Mouse (Mus musculus) heart, postnatal 10 days (tissue): ENCODE measurements around the gene Vmn2r49. TPM values are rescaled to one million over a fixed set of nuclear protein-coding genes. Genes with fewer than 3 reads are reported as not detected.
"Not testable (repeated sequence)": the region's sequence is repeated elsewhere in the genome, so short reads cannot be mapped to it uniquely, and the experiment has no call there.

Experiments
- DNase-seq, 2 experiments: peaks; one replicate each; pipeline ENCODE4 v3.0.0; 2021
- intact Hi-C: fragments of 180-260 bp; cut with DNase I; formaldehyde crosslinking; loops from one replicate; pipeline ENCODE4 v1.15.1; 2025
- total RNA-seq, 2 experiments: library from RNA; stranded (reverse); gene quantifications; 2 replicates each; pipeline ENCODE4 v1.2.3; 2021

The Vmn2r49 gene
- total RNA-seq: not detected

DNA sequence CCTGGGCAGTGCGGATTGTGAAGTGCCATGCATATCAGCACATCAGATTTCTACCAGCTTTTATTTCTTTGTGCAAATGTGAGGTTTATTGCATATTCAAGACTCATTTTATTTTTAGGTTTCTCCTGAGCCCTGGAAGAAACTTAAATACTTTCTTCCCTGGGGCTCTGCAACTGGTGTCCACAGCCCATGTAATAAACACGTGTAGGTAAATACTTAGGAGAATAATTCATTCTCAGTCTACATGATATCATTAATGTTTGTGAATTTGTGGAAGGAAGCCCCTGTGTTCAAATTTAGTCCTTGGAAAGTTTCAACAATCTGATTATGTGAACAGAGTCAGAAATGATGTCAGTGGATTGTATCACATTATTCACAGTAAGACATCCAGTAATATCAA, at the start of gene Vmn2r49:
TSS of gene Vmn2r49 (minus strand) at position 101 of the 400 bp plus-strand sequence.
- DNase-seq, intact Hi-C loops: not testable (repeated sequence)

DNA sequence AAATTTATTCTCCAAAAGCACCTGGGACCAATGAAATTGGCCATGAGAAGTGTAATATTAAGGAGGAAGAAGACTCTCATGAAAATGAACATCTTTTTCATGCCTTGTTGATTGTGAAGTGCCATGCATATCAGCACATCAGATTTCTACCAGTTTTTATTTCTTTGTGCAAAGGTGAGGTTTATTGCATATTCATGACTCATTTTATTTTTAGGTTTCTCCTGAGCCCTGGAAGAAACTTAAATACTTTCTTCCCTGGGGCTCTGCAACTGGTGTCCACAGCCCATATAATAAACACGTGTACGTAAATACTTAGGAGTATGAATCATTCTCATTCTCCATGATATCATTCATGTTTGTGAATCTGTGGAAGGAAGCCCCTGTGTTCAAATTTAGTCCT, 38.6 kb downstream of the Vmn2r49 start, which contains the start of gene Vmn2r48:
TSS of gene Vmn2r48 (minus strand) at position 101 of the 400 bp plus-strand sequence.
- intact Hi-C loops: not testable (repeated sequence)

More for the DNA sequence above, 38.6 kb downstream of the Vmn2r49 start, which contains the start of gene Vmn2r48:
- not testable (repeated sequence) for DNase-seq

Other genes with a start within 250 kb of the Vmn2r49 start
- not detected for gene Vmn2r46, start 221.7 kb downstream of the Vmn2r49 start, total RNA-seq
- gene Vmn2r47, start 150.9 kb downstream of the Vmn2r49 start, total RNA-seq: not detected
- not detected for gene Vmn2r48, start 38.7 kb downstream of the Vmn2r49 start, total RNA-seq
- not detected for gene Vmn2r50, start 61.0 kb upstream of the Vmn2r49 start, total RNA-seq
- gene Vmn2r51, start 113.5 kb upstream of the Vmn2r49 start, total RNA-seq: not detected
- not detected for gene Vmn2r52, start 184.3 kb upstream of the Vmn2r49 start, total RNA-seq